Mouse (Mus musculus) embryo, embryonic 9.5 days (tissue): ENCODE measurements around the gene Dab2ip.

Source experiments
- DNase-seq: peaks from one replicate; pipeline ENCODE4 v3.0.0-alpha.2; 2017; ENCODE audit errors: extremely low spot score

The Dab2ip gene

GRCm38 (mm10) chr2:35558826-35559550, 922 bp downstream of the Dab2ip start:
- no peak for DNase-seq

- DNase-seq = no peak
Measured at GRCm38 (mm10) chr2:35559551-35559835, 1.4 kb downstream of the Dab2ip start.

GRCm38 (mm10) chr2:35563722-35564121, 5.7 kb downstream of the Dab2ip start:
- DNase-seq = no peak

DNA sequence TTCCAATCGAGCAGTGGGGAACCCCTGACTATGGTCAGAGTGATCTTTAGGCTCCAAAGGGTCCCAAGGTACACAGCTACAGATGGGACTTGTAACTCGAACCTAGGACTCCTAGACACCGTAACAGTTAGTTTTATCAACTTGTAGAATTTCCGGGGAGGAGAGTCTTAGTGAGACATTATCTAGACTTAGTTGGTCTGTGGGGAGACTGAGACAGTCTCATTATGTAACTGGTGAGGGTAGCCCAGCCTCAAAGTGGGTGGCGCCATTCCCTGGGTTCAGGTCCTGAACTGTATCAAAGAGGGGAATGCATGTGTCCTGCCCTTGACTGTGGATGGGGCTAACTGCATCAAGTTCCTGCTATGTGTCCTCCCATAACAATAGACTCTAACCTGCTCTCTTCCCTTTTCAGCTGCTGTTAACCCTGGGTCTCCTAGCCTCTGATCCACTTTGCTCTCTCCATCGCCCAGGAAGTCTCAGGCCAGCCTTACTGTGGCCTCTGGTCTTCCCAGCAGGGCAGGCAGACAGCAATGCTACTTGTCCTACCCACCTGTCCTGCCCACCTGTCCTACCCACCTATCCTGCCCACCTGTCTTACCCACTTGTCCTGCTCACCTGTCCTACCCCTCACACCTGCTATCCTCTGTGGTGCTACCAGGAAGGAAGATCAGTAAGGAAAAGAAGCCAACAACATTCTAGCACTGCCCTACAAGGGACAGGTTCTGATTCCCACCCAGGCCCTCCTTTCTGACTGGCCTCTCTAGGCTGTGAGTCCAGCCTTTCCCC, 7.2 kb downstream of the Dab2ip start:
- no peak for DNase-seq

- DNase-seq = no peak
Measured at GRCm38 (mm10) chr2:35566957-35567693, 9.1 kb downstream of the Dab2ip start.

DNA sequence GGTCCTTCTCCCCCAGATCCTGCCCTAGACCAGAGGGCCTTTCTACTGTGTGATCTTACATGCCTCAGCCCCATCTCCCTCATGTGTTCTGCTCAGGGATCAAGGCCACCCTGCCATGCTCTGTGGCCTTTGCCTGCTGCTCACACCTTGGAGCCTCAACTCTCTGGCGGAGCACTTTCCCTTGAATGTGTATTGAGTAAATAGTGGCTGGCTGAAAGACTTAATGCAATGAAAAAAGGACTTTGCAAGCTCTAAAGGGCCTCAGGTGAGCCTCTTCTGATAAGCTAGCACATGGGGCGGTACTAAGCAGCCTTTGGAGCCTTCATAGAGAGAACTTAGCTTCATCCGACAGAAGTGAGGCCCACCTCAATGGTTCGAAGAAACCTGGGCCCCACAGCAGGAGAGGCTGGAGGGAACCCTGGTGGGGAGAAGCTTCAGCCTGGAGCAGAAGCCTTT, 9.7 kb downstream of the Dab2ip start:
- no peak for DNase-seq

- no peak for DNase-seq
Measured at GRCm38 (mm10) chr2:35570743-35571142, 12.7 kb downstream of the Dab2ip start.

DNA sequence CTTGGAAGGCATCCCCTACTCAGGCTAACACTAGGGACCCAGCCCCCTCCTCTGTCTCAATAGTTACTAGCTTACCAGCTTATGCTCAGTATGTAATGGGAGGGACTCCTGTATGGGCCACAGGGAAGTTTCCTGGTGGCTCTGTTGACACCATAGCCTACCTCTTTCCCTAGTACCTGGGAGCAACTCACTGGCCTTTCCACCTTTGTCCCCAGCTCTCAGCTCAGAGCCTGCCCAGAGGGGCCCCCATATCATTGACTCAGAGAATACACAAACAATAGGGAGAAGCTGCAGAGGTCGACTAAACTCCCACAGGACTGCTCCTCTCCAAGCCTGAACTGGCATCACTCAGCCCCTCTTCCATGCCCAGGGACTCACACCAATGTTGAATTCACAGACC, 16.6 kb downstream of the Dab2ip start:
- no peak for DNase-seq

GRCm38 (mm10) chr2:35576675-35577074, 18.6 kb downstream of the Dab2ip start:
- DNase-seq = no peak

GRCm38 (mm10) chr2:35580111-35580510, 22.0 kb downstream of the Dab2ip start:
- no peak for DNase-seq

- DNase-seq = peak; percentile 78
Measured at GRCm38 (mm10) chr2:35581501-35582340, 23.7 kb downstream of the Dab2ip start.

- DNase-seq = peak; percentile 67
Measured at GRCm38 (mm10) chr2:35582341-35582941, 24.4 kb downstream of the Dab2ip start.

- no peak for DNase-seq
Measured at GRCm38 (mm10) chr2:35583406-35583805, 25.3 kb downstream of the Dab2ip start.

- DNase-seq = no peak
Measured at GRCm38 (mm10) chr2:35584011-35584410, 25.9 kb downstream of the Dab2ip start.

GRCm38 (mm10) chr2:35588368-35588767, 30.3 kb downstream of the Dab2ip start:
- no peak for DNase-seq

DNA sequence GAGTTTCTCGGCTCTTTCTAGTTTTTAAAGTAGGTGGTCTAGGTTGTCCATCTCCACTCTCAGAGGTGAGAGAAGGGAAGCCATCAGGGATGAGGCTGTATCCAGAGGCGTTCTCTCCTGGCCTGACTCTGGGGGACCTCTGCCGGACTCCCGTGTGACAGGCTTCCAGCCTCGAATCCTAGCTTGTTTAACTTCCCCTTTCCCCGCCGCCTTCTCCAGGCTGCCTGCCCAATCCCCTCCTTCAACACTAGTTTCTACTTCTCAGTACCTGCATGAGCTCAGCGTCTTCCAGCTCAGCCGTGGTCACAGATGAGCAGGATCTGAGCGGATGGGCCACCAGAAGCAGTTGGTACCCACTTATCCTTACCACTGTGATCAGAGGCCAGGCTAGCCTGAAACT, 31.3 kb downstream of the Dab2ip start:
- no peak for DNase-seq

GRCm38 (mm10) chr2:35589800-35590199, 31.7 kb downstream of the Dab2ip start:
- no peak for DNase-seq

- DNase-seq = no peak
Measured at GRCm38 (mm10) chr2:35591961-35592724, 34.1 kb downstream of the Dab2ip start.

DNA sequence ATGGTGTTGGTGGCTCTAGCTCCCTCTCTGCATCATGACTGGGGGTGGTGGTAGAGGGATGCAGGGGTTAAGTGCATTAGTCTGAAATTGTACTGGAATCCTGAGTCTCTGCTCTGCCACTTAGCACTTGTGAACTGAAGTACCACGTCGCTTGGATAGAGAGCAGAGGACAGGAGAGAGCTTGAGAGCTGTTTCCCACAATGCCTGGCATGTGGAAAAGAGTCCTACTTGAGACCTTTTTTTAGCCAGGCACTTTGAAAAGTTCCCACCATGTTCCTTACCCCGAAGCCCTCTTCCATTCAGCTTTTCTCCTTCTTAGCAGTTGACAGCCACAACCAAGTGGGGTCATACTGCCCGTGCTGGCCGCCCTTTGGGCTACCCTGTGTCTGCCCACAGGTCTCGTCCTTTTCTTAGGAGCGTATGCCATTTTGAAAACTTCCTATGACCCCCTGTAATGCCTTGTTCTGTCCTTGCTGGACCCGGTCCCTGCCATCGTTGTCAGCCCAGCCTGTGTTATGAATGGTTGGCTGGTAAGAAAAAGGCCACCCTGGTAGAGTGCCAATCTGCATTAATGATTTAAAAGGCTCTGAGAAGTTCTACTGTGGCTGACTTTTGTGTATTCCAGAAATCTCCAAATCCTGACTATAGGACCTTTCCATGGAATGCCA, 34.8 kb downstream of the Dab2ip start:
- no peak for DNase-seq

DNA sequence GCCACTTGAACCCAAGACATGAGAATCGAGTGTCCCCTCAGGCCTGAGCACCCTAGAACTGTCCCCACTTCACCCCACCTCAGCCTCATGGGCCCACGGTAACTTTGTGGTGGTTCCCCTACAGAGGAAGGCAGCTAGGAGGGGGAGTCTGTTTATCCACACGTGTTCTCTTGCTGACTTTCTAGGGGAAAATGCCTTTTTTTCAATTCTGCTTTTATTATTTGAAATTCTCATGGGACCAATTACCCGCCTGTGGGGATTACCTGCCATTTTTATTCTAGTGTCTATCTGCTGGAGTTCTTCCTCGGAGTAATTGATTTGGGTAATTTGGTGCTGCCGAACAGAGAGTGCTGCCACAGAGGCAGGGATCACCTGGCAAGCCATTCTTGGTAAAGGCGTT, 35.8 kb downstream of the Dab2ip start:
- no peak for DNase-seq
